Mouse (Mus musculus) layer of hippocampus, adult 11-12 months (tissue): Measurements from ENCODE around the gene Tlx1.

Source experiments
- DNase-seq: peaks from one replicate; pipeline ENCODE4 v3.0.0; 2022; ENCODE audit warnings: low spot score

The Tlx1 gene

GRCm38 (mm10) chr19:45158201-45158600 is 7.7 kb downstream of the Tlx1 start:
- DNase-seq = no peak

GRCm38 (mm10) chr19:45158896-45159295 is 8.4 kb downstream of the Tlx1 start:
- no peak for DNase-seq

- no peak for DNase-seq
Observed at GRCm38 (mm10) chr19:45159491-45159890, 9.0 kb downstream of the Tlx1 start.

GRCm38 (mm10) chr19:45159991-45160390 is 9.5 kb downstream of the Tlx1 start:
- no peak for DNase-seq

GRCm38 (mm10) chr19:45160523-45160922 is 10.0 kb downstream of the Tlx1 start:
- no peak for DNase-seq

GRCm38 (mm10) chr19:45161093-45161492 is 10.6 kb downstream of the Tlx1 start:
- DNase-seq = peak; percentile 64

GRCm38 (mm10) chr19:45162181-45162580 is 11.7 kb downstream of the Tlx1 start:
- no peak for DNase-seq

- no peak for DNase-seq
Observed at GRCm38 (mm10) chr19:45162871-45163270, 12.4 kb downstream of the Tlx1 start.

- DNase-seq = no peak
Observed at GRCm38 (mm10) chr19:45170451-45170850, 20.0 kb downstream of the Tlx1 start.

GRCm38 (mm10) chr19:45174803-45175202 is 24.3 kb downstream of the Tlx1 start:
- DNase-seq = no peak

- no peak for DNase-seq
Observed at GRCm38 (mm10) chr19:45176269-45176668, 25.8 kb downstream of the Tlx1 start.

GRCm38 (mm10) chr19:45177004-45177737 is 26.7 kb downstream of the Tlx1 start:
- peak; percentile 49 for DNase-seq

- DNase-seq = no peak
Observed at GRCm38 (mm10) chr19:45179451-45179850, 29.0 kb downstream of the Tlx1 start.

- no peak for DNase-seq
Observed at GRCm38 (mm10) chr19:45180447-45180846, 30.0 kb downstream of the Tlx1 start.

- no peak for DNase-seq
Observed at GRCm38 (mm10) chr19:45194651-45195050, 44.2 kb downstream of the Tlx1 start.

- DNase-seq = no peak
Observed at GRCm38 (mm10) chr19:45196967-45197366, 46.5 kb downstream of the Tlx1 start.

- DNase-seq = no peak
Observed at GRCm38 (mm10) chr19:45205311-45206105, 55.0 kb downstream of the Tlx1 start.
